Mouse (Mus musculus) lung, postnatal 36 days (tissue): ENCODE results near the gene Chd2.
"Not testable (repeated sequence)": the region's sequence is repeated elsewhere in the genome, so short reads cannot be mapped to it uniquely, and the experiment has no call there.

Experiments used
- DNase-seq: peaks from one replicate; pipeline ENCODE4 v3.0.0; 2022; ENCODE audit warnings: mixed read lengths

Chd2 gene

DNA sequence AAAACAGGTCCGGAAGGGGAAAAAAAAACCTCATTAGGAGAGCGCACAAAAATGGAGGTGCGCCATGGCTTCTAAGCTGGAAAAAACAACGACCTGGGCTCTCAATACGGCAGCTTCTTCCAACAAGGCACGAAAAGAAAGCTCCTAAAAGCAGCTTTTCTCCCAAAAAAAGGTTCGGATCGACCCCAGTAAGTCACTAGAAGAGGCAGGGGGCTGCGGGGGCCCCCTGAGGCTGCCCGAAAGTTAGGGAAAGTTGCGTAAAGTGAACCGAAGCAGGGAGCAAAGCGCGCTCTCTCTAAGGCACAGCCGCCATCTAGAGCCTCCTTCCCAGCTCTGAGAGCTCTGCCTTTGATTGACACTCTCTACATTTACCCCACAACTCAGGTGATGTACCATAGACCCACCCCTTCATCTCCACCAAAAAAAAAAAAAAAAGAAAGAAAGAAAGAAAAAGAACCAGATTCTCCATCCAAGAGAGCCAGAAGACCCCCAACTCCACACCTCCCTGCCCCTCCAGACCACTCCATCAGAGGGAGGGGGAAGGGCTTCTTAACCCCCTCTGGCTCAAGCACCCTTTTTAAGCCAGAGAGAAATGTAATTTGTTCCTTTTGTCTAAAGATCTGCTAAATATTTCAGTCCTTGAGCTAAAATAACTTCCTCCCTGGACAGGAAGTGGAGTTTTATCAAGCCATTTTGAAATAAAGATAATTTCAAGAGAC is at the start of gene Chd2:
Gene Chd2, minus strand, starts transcription at position 419 of the 719 bp plus-strand sequence.
- peak; percentile 77 for DNase-seq

DNA sequence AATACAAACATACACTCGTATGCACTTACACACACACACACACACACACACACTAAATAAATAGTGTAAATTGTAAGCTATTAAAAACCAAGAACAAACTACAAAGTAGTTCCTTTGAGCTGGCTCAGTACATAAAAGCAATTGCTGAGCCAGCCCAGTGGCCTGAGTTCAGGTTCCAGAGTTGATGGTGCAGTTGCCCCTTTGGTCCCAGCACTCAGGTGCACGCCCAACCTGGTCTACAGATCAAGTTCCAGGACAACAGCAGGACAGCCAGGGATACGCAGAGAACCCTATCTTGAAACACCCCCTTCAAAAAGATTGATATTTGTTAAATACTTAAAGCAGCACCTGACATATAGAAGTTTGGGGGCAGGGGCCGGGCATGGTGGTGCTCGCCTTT is 49.1 kb upstream of the Chd2 start:
- DNase-seq, result no peak

DNA sequence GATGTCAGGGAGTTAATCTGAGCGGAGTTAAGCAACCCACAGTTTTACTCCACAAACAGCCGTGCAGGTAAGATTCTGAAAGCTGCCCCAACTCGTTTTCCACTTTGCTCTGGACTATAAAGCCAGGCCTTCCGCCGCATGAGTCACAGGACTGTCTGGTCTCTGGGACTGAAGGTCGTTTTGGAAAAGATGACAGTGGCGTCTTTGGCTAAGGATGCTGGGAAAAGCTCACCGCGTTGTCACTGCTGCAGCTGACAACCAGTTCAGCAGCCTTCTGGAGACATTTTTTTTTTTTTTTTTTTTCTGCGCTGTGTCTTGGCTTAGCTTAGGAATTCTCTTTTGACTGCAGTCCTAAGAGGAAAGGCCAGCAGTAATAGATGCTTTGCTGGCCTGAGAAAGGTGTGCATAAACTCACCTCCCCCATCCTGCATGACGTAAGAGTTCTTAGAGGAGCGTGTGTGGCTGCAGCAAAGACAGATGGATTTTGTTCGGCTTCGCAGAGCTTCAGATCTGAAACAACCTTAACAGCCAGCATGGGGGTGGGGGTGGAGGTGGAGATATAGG is 47.7 kb upstream of the Chd2 start:
- DNase-seq, result no peak

DNA sequence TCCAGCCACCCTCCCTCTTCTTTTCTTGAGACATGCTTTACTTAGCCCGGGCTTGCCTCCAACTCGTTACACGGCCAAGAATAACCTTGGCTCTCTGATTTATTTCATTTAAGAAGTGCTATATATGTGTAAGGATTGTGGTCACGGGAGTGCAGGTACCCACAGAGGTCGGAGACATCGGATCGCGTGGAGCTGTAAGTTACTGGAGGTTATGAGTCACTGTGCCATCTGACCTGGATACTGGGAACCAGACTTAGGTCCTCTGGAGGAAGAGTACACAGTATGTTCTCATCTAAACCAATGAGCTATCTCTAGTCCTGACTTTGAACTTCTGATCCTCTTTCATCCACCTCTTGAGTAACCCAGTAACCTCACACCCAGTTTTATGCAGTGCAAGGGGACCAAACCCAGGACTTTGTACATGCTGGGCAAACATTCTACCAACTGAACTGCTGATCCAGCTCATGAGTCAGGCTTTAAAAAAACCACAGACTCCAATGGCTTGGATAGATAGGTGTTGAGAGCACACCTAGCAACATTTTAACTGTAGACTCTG is 46.8 kb upstream of the Chd2 start:
- no peak for DNase-seq

DNA sequence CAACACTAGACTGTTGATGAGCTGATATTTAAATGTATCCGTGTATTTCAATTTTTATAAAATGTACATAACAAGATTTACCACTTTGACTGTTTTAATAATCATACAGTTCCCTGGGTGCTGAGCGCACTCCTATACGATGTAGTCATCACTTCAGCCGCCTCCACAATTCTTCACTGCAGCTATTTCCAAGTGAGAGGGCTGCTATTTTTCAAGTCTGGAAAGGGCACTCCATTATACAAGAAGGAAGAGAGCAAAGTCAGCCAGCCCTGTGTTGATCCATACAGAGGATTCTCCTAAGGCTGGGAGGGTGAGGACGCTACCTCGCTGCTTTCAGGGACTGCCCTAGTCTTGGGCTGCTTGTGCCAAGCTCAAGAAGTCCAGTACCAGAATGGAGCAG is 45.1 kb upstream of the Chd2 start:
- no peak for DNase-seq

DNA sequence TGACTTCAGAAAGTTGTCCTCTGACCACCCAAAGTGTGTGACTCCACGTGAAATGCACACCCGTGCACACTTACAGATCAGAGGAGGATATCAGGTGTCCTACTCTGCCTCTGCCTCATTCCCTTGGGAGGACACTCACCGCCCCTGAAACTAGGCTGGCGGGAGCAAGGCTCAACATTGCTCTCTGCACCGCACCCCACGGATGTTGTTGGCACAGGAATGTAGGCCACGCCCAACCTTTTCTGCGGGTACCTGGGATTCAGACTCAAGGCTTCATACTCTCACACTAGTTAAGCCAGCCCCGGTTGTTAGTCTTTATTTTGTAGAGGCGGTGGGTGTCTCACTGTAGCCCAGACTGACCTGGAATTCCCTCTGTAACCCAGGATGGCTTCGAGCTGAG is 44.6 kb upstream of the Chd2 start:
- DNase-seq, result no peak

DNA sequence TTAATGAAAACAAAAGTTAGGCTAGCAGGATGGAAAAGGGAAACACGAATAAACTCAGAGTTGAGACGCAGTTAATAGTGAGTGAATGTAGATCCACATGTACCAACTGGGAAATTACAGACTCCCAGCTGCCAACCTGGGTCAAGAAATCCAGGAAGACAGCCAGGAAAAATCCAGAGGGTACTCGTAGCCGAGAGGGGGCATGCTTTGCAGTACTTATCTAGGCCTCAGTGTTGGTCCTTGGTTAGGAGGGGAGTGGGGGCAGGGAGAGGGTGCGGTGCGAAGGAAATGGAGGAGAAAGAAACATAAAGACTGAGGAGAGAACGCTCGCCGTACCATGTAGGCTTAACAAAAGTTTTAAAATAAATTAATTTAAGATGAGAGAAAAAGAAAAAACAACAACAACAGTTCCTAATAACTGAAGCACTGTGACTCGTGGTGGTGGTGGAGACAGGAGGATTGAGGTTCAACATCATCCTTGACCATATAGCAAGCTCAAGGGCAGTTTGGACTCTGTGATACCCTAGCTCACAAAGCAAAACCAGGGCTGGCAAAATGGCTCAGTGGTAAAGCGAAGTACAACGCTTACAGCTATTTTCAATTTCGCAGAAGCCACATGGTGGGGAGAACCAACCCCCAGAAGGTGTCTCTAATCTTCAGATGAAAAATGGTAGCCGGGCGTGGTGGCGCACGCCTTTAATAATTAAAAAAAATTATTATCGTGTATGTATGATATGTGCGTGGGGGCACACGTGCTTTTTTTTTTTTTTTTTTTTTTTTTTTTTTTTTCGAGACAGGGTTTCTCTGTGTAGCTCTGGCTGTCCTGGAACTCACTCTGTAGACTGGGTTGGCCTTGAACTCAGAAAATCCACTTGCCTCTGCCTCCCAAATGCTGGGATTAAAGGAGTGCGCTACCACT is 43.7 kb upstream of the Chd2 start:
- peak; percentile 55 for DNase-seq

DNA sequence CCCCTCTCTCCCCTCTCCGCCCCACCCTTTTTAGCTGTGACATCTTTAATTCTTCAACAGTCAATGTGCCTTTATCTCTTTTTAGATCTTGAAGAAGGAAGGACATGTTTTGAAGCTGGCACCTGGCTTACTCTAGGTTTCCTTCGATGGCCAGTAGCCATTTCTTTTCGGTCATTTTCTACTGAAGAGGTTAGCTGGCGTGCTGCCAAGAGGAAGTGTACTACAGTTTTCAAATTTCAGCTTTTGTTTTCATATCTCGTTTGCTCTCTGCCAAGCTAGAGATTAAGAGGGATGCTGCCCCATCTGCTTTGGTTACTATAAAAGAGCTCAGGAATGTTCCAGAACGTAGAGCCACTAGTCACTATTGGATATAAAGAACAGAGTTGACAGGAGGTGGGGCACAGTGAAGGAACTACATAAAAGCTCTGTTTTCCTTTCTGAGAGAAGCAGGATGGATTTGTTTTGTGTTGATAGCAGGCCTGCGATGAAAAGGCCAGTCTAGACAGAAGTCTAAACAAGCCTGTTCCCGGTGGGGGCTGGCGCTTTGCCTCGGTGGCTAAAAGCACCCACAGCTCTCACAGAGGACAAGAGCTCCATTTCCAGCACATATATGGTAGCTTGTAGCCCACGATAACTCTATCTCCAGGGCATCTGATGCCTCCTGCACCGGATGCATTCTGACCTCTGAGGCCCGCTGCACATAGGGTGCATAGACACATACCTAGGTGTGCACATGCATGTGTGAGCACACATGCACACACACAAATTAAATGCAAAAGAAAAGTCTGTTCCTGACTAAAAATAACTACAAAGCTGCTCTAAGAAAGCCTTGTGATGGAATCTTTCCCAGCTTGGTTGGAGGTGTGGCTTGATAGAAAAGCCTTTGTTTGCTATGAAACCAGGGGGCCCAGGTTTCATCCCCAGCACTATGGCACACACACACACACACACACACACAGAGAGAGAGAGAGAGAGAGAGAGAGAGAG is 42.7 kb upstream of the Chd2 start:
- peak; percentile 86 for DNase-seq

DNA sequence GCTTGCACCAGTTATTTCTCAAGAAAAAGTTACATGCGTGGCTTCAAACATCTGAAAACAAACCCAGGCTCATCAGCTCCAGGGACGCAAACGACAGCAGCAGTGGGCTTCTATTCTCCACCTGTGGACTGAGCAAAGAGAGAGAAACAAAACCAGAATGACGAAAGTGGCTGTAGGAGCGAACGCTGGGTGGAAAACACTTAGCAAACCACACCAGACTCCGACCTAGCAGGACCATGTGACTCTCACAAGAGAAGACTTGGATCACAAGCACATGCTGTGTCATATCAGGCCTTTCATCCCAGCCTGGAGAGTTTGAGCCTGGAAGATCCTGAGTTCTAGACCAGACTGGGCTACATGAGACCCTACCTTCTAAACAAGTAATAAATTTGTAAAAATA is 41.8 kb upstream of the Chd2 start:
- DNase-seq, result no peak

DNA sequence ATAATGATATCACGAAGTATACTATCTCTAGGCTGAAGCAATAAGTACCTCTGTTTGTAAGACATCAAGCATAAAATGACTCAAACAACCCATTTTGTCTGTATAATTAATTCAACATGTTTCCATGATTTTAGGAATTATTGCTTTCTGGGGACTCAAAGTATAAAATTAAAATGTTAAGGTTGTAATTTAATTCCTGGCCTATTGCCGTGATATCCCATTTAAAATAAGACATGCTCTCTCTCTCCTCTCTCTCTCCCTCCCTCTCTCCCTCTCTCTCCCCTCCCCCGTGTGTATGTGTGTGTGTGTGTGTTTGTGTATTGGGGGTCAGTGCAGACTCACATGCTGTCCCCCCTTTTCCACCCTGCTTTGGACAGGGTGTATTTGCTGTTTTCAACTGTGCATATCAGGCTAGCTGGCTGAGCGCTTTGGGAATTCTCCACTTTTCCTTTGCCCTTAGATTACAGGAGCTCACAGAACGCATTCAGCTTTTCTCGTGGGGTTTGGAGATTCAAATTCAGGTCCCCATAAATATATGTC is 40.3 kb upstream of the Chd2 start:
- DNase-seq, result no peak

DNA sequence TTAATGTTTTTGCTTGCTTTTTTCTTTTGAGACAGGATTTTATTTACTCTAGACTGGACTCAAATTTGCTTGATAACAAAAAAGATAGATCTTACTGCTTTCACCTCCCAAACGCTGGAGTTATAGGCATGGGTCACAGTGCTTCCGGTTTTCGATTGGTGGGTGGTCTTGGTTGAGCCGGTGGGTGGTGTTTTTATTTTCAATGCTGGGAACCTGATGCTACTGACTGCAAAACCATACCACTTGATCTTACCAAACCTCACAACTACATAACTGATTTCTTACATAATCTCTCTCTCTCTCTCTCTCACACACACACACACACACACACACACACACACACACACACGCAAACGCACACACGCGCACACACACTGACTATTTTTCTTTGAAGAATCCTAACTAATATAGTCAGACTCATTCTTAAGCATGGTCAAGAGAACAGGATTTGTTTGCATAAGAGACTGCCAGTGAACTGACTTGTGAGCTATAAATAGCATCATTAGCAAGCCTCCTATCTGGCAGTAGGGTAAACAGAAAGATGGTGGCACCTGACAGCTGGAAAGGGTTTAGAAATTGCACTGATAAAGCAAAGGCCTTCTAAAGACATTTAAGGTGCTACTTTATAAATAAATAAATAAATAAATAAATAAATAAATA is 37.6 kb upstream of the Chd2 start:
- peak; percentile 61 for DNase-seq

DNA sequence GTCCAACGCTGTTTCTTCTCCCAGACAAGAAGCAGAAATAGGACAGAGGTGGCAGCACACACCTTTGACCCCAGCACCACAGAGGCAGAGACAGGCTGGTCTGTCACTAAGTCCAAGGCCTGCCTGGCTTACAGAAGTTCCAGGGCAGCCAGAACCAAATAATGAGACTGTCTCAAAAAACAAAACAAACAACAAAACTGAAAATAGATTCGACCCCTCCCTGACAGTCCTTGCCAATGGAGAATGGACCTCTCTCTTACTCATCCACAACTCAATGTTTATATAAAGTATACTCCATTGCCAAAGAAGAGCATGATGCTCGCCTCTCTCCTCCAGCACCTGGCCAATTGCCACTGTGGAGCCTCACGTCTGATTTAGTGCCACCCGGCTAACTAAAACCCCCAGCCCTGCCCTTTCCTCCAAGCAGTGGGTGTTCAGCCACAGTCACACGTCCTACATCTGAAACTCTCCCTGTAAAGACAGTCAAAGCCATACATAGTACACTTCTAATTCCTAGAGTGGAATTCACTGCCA is 36.3 kb upstream of the Chd2 start:
- no peak for DNase-seq

DNA sequence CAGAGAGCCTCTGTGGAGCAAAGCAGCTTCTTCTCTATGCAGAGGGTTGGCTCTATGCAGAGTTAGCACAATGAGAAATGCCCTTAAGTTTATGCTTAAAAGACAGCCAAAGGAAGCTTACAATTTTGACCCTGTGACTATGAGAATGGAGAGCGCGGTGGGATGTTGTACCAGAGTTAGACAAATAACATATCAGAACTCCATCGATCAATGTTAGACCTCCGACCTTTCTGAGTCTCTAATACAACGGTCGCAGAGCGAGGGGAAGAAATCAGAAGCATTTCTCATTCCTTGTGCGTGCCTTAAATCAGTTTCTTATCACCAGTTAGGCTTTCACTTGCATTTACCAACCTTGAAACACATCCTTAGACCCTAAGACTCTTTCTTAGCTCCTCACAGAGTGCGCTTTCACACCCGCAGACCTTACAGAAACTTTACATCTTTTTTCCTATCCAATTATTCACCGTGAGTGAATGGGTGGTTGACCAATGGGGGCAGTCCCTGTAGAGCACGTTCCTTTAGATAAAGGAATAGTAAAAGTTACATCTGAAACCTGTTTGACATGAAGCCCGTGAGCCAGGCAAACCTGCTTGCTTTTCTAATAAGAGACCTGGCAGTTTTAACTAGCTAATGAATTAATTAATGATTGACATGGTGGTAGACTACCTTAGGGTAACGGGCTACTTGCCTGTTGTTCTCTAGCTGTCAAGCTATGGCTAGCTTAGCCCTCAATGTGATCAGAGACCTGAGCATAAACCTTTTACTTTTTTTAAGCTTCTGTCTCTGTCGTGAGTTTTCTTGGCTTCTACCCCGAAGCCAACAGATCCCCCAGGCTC is 34.7 kb upstream of the Chd2 start:
- no peak for DNase-seq

DNA sequence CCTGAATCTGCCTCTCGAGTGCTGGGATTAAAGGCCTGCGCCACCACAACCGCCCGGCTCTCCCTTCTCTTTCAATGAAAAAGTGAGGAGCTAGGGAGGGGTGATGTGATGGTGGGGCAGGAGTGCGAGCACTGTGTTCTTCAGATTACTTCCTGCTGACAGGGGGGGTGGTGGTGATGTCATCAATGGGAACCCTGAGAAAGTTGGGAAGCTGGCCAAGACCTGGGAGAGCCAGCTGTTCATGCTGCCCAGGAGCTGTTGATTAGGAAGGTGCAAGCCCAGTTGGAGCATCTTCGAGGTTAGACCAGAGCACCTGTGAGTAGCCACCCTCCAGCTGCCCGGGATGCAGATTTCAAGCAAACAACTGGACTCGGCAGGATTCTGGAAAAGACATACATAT is 33.6 kb upstream of the Chd2 start:
- no peak for DNase-seq

DNA sequence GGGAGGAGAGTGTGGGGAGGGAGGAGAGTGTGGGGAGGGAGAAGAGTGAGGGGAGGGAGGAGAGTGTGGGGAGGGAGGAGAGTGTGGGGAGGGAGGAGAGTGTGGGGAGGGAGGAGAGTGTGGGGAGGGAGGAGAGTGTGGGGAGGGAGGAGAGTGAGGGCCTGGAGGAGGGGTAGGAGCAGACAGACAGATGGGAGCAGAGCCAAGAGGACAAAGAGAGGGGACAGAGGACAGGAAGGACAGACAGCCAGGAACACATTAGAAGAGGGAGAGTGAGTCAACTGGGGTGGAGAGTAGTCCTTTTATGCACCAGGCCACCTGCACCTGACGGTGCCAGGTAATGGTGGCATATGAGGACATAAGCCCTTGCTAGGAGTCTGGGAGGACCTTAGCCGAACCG is 33.0 kb upstream of the Chd2 start:
- DNase-seq, result not testable (repeated sequence)

DNA sequence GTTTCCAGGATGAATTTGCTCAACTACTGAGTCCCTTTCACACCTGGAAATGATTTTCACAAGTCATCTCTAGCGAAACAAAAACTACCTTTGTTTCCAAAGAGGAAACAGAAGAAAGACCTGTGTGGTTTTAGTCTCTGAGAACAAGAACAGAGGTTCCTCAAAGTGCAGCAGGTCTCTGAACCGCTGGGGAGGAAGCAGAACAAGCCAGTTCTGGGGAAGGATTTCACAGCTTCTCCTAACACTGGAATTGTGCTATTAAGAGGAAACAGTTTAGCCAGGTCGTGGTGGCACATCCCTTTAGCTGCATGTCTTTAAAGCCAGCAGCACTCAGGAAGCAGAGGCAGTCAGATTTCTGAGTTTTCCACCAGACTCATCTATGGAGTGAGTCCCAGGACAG is 30.9 kb upstream of the Chd2 start:
- no peak for DNase-seq

DNA sequence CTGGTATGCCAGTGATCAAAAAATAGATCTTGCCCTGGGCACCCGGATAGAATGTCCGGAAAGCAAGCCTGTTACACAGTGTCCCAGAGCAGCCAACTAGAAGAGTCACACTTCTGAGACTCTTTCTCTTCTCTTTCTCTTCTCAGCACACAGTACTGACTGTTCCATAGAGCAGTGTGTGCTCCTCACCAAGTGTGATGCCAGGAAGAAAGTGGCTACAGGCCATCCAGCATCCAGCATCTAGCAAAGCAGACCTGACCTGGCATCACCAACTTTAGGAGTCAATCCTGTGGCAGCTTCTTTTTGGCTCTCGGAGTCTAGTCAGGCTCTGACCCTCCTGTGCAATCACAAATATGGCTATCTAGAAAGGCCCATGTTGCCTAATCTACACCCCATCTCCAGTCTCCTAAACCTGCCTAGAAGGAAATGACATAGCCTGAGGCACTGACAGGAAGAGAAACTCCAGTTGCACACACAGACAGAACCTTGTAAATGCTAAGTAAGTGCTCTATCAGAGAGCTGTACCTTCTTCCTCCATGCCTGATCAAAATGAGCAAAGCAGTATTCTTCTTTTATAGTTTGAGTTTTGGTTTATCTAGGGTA is 27.3 kb upstream of the Chd2 start:
- DNase-seq, result no peak

DNA sequence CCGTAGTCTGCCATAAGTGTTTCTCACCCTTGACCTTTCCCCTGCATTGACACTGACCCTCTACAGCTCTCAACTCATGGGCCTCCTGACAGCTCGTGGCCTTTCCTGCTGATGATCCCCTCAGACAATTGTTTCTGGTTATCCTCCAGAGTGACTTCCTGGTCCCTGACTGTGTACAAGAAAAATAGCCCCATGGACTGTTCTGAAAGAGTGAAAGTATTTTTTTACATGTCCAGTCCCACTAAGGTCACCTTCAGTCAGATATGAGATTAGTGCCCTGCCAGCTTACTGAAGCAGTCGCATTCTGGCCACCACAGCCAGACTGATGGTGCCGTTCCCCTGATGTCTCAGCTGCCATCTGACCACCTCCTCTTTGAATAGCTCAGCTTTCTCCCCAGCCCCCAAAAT is 26.1 kb upstream of the Chd2 start:
- no peak for DNase-seq

DNA sequence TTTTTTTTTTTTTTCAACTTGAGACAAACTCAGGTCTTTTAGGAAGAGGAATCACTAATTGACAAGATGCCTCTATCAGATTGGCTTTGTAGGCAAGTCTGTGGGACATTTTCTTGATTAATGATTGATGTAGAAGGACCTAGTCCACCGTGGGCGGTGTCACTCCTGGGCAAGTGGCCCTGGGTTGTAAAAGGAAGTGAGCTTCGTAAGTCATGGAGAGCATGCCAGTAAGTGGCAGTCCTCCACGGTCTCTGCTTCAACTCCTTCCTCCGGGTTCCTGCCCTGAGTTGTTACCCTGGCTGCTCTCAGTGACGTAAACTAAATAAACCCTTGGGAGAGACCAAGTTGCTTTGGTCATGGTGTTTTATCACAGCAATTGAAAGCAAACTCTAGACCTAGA is 22.5 kb upstream of the Chd2 start:
- no peak for DNase-seq
